Mouse (Mus musculus): ENCODE data around the gene Cep83.

Cep83 gene

DNA sequence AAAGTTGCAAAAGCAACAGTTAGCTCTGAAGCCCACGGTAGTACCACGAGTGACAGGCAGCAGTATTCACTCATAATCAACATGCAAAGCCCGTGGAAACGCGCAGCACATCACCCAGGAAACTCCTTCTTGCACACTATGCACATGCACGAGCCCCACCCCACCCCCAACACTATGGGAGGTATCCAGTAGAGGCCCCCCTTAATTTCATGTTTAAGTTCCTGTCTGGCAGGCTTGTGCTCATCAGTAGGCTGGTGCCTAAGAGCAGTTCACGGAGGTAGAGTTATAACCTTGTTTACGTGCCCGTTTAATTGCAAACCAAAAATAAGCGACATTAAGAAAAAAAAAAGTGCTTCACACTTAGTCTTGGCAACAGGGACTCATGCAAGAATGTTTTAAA is 138.9 kb downstream of the Cep83 start:
- no peak for DNase-seq (ENCODE audit: low spot score)

GRCm38 (mm10) chr10:94827890-94828733 is 139.7 kb downstream of the Cep83 start:
- no peak for DNase-seq (ENCODE audit: low spot score)

DNA sequence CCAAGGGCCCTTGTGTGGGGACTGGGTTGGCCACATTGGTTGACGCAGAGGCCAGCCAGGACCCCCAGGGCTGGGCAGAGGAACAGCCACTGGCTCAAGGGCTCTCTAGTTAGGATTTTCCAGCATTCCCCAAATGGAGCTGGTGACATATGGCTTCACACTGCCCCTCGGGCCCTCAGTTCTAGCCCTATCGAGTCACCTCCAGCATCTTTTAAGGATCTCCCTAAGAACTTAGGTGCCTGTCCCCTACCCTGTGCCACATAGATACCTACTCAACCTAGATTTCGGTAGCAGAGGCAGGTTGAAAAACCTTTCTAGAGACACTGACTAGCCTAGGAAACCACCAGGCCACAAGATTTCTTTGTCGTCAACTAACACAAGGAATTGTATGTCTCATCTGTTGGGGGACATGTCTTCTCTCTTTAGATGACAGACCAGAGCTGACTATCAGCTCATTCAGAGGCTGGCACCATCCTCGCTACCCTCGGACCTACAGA is 140.3 kb downstream of the Cep83 start:
- DNase-seq (ENCODE audit: low spot score): no peak

- DNase-seq (ENCODE audit: low spot score): no peak
These were observed 141.0 kb downstream of the Cep83 start for GRCm38 (mm10) chr10:94829407-94829806.

DNA sequence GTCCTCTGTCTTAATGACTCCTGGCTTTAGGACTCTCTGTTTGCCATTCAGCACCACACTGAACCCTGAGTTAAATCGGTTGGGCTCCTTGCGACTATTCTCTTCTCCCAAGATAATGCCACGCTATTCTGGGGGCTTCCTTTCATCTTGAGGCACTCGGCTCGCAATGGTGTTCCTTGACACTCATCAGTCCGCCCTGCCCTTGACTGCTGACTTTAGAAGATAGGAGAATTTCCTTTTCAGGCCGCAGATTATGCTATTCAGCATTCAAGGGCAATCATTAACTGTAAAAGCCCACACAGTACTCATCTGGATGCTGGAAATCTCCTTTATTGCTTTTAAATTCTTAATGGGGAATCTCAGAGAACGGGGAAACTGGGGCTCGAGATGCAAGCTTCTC is 147.4 kb downstream of the Cep83 start:
- no peak for DNase-seq (ENCODE audit: low spot score)

Measured in embryo, embryonic 10.5 days (tissue).